Mouse (Mus musculus) lung, adult 18-20 months (tissue): ENCODE results near the gene Syk.
A peak's percentile ranks its signal among the peaks of the same experiment; 100 is the strongest.

ENCODE experiments used
- DNase-seq, 2 experiments: peaks; one replicate each; pipeline ENCODE4 v3.0.0; 2022; ENCODE audit warnings: mixed read lengths in 2 of 2

Syk gene

DNA sequence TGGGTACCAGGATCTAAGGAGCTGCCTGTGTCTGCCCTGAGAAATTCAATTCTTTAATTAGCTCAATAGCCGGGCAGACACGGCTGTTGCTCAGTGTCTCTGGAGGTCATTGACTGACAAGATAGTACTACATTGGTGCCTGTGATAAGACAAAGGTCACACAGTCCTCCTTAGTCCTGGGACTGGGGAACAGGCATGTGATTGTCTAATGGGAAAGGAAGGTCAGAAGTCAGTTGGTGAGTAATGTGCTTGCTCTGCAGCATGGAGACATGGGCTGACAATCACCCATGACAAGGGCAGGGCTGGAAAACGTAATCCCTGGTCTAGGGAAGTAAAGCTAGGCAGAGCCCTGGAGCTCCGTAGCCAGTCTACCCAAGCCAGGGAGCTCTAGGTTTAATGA is 19.8 kb downstream of the Syk start:
- no peak for DNase-seq

DNA sequence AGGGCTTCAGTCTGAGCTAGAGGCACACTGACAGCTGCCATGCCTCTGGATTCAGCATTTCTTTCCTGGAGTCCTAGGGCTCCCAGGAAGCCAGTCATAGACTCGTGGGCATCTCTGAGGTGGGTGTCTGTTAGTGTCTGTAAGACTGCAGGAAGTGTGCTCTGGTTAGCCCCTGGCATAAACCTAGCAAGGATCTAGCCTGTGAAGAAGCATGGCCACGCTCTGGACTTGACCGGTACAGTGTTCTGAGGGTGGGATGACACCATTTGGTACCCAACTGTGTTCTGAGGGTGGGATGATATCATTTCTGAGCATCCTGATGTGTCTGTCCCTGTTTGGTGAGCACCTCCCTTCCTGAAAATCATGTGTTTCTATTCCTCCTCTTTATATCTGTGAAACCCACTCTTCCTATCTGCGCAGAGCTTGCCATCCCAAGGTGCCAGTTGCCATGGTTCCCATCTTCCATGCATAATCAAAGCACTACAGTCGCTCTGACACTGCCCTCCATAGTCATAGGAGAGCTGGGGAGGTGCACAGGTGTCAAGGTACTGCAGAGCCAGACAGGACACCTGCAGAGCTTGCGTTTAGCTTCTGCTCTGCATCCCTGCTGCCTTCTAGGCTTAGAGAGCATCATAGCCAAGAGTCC is 20.9 kb downstream of the Syk start:
- DNase-seq = no peak

DNA sequence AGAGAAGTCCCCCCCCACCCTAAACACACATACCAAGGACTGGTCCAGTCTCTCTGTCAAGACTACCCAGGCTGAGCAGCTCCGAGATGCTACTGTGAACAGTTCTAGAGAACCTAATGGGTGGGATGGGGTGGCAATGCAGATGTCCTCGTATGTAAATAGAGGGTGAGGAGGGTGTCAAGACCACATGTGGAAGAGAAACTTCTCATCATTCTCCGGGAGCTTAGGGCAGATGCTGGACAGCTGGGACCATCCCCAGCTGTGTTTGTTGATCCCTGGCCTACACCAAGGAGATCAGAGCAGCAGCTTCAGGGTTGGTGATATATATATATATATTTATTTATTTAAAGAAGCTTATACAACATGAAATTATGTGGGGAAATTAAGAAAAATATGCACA is 22.0 kb downstream of the Syk start:
- DNase-seq = no peak

DNA sequence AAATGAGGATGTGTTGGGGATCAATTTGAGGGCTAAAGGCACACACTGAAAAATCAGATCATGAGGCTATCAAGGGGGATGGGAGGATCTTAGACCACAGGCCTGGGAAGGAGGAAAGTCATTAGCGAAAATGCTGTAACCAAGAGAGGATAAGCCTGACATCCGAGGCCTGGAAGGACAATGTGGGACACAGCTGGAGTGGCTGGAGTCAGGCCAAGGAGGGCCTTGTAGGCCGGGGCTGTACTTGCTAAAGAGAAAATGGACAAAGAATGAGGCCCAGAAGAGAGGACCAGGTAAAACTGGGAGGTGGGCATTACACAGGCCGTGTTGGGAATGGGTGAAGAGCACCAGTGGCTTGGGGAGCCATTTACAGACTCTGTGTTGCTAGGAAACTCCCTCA is 22.9 kb downstream of the Syk start:
- no peak for DNase-seq

DNA sequence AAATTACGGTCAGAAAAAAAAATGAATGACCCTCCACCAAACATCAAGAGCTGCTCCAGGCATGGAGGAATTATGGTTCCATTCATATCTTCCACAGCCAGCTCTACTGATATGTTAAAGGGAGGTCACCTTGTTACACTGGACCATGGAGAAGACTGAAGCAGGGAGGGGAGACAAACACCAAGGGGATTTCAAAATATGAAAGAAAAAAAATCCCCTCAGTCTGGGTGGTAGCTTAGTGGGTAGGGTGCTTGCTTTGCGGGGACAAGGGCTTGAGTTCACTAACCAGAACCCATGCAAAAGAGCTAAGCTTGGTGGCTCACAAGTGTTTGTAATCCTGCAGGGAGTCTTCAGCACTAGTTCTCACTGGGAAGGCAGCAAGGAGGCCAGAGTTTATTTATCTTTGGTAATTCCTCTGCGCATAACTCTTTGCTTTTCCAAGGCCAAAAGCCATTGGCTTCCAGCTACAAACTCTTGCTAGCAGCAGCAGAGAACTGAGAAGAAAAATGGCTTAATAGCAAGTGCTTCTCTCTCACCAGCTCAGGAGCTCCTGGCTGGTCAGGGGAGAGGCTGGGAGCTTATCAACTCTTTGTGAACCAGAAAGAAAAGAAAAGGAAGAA is 23.8 kb downstream of the Syk start:
- DNase-seq = no peak

DNA sequence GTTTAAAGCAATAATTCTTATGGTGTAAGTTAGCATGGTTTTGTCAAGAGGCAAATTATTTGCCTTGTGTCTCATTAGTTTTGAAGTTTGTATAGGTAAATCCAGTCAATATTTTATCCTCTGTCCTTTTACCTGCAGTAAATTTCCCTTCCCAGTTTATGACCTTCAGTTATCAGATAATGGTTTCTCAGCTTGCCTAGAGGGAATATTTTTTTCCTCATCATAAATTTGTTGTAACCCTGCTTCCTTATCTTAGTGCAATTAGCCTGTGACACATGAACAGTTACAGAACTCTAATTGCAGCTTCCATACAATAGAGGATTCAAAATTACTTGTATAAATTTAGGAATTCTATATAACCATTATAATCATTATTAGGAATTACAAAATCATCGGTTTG is 25.0 kb downstream of the Syk start:
- no peak for DNase-seq

DNA sequence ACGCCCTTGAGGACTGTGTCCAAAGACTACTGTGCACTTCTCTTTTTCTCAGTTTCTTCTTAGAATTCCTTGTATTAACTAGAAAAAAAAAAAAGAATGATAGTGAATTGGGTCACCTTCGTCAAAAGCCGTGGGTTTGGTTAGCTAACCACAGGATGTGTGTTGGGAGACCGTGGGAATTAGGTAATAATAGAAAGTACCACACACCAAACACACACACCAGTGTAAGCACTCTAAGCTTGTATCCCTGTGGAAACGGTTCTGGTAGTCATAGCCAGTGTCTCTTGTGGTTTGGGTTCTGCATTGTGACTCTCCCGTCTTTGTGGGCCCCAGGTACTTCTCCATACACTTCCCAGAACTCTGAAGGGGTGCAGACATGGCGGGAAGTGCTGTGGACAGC is 27.5 kb downstream of the Syk start:
- DNase-seq = no peak

DNA sequence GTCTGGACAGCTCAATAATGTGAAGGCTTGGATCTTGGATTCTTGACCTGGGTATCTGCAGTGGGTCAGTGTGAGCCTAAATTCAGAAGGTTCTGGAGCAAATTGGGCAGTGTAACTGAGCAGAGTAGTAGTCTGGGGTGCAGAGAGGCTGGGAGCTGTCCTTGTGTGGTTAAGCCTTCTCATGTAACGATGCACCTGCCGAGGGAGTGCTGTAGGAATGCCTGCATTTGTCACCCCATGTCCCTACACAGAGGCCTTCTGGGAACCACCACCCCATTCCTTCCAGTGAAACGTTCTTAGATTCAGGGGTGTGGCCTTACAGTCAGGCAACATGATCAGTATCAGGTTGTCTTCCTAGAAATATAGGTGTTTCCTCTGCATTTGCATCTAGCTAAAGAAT is 30.3 kb downstream of the Syk start:
- DNase-seq = no peak

DNA sequence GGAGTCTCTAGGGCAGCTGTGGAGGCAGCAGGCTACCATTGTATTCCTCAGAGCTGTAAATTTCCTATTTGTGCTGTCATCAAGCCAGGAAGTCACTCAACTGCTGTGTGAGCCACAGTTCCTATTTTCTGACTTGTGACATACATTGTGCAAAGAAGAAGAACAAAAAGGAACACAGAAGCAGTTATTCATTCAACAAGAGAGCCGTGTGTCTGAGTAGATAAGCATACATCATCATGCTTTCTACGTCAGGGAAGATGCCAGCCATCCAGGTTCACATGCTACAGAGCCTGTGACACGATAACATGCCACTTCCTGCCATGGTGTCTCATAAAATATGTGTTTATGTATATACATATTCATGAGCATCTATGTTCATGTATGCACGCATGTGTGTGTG is 32.1 kb downstream of the Syk start:
- DNase-seq = no peak

DNA sequence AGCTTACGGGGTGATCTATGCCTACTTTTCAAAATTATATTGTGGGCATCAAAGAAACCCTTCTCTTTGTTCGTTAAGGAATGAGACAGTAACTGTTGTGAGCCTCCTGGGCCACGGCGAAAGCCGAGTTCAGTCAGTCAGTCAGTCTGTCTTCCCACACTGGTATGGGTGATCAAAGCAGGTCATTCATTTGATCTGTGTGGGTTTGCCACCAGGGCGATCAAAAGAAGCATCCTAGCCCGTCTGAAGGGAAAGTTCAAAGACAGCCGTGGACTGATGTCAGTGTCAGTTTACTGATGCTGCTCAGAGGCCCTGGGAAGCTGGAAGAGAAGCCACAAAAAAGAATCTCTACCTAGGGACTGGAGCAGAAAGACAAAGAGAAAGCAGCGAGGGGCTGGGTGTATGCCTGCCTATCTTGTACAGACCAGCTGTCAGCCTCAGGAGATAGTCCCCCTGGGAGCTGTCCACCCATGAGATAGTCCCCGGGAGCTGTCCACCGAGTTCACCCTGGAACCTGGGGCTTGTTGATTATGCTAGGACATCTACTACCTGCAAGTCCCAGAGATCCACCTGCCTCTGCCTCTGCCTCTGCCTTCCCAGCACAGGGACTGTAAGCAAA is 34.2 kb downstream of the Syk start:
- DNase-seq = no peak

DNA sequence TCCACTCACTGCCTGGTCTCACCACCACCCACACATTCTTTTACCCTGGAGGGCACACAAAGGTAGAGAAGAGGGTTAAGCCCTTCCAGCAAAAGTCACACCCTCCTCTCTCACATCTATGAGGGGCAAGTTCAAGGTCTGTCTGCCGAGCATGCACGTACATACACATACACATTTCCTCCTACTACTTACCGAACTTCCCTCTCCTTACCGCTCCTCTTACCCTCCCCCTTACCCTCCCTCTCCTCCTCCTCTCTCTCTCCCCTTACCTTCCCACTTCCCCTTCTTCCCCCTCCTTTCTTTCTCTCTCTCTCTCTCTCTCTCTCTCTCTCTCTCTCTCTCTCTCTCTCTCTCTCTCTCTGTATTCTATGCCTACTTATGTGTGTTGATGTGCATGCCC is 35.6 kb downstream of the Syk start:
- no peak for DNase-seq

DNA sequence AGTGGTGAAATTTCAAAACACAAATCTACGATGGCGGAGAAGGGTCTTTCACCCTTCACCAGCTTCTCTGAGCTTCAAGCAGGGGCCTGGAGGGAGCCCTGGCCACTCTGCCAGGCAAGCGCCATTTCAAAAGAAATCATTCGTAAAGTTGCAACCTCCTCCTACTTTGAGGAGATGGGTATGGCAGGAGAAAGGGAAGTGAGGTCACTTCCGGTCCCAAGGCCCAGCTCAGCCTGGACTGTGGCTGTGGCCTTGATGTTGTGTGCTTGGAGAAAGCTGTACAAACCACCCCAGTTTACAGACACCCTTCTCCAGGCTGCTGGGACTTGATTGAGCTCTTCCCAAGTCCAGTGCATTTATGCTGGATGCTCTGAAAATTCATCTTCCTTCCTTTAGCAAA is 36.5 kb downstream of the Syk start:
- DNase-seq = no peak

DNA sequence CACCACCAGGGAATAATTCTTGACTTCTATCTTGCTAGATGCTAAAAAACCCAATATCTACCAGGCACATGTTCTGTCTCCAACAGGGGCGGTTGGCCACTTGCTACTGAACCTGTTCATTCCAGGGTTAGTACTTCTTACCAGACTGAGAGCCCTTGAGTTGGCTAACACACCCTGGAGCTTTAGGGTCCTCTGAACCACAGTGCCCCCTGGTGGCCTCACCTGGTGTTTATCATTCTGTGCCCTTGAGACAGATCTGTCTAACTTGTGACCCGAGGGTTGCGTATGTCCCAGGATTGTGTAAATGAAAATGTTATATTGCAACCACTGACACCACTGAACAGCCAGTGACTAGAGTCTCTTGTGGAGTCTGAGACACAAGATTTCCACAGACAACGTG is 41.1 kb downstream of the Syk start:
- peak; percentile 71 to 75 for DNase-seq

DNA sequence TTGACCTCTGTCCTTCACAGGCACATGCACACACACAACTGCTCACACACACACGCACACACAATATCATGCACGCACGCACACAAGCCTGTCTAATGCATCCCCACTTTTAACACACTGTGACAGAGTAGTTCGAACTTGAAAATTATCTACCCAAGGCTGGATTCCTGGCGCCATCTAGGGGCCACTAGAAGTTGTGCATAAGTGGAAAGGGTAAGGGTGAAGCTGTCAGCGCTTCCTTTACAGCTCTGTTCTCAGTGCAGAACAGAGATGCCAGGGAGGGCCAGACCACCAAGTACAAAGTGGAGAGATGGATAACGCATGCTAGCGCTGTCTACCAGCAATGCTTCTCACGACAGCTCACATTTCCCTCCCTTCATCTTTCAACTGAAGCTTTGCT is 45.6 kb downstream of the Syk start:
- DNase-seq = no peak

DNA sequence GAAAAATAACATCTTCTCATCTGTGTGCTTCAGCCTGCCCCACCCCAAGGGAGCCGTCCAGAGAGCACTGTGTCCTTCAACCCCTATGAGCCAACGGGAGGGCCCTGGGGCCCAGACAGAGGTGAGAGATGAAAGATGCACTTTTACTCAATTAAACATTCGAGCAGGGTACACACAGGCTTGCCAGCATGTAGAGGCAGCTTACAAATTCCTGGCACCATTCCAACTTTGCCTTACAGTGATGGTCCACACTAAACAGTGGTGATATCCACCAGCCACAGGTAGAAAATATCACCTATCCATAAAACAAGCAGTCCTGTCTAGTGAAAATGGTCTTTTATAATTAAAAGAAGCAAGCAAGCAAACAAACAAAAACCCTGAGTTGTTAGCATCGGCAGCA is 48.7 kb downstream of the Syk start:
- no peak for DNase-seq

DNA sequence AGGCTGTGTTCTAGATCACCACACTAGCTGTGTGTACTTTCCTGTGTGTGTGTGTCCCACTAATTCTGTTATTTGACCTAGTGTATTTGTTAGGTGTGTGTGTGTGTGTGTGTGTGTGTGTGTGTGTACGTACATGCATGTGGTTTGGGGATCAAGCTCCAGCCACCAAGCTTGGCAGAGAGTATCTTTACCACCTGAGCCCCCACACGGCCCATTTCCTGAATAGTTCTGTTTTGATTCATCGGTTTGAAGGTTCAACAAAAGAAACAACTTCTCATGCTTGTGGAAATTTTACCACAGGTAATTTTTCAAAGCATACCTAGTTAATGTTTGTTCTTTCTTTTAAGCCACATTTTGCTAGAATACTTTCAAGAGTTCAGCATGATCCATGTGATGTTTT is 52.5 kb downstream of the Syk start:
- no peak for DNase-seq

DNA sequence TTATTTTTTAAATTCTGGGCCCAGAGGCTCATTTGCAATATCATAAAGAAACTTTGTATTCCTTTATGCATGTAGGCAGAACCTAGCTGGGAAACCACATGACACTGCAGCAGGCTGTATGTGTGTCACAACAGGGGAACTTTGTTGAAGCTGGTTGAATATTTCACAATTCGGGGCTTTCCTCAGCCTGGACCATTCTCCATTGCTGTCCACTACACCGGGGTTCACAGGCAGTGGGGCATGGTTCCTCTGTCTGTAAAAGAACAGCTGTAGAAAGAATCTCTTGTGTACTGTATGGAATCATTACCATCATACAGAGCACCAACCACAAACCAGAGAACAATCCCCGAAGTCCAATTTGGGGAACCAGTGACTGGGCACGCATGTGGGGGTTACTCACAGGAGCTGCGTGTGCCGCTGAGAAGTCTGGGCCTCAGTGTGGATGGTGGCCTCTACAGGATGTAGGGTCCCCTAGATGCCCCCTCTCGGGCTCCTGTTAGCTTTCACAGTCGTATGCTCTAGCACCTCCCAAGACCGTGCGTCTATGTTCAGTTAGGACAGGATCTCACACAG is 53.3 kb downstream of the Syk start:
- DNase-seq = peak in 1 of 2 experiments; percentile 21

DNA sequence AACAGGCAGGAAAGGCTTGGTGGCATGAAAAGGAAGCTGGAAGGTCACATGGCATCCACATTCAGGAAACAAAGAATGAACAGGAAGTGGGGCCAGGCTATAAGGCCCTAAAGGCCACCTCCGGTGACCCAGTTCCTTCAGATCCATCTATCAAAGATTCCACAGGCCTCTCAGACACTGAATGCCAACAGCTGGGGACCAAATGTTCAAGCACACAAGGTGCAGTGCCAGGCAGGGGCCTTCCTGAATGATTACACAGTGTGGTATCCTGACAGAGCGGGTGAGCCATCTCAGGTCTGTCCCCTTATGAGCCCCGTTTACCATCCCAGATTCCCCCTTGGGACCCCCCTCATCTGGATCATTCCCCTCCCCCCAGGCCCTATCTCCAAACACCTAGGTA is 63.6 kb downstream of the Syk start:
- no peak for DNase-seq

DNA sequence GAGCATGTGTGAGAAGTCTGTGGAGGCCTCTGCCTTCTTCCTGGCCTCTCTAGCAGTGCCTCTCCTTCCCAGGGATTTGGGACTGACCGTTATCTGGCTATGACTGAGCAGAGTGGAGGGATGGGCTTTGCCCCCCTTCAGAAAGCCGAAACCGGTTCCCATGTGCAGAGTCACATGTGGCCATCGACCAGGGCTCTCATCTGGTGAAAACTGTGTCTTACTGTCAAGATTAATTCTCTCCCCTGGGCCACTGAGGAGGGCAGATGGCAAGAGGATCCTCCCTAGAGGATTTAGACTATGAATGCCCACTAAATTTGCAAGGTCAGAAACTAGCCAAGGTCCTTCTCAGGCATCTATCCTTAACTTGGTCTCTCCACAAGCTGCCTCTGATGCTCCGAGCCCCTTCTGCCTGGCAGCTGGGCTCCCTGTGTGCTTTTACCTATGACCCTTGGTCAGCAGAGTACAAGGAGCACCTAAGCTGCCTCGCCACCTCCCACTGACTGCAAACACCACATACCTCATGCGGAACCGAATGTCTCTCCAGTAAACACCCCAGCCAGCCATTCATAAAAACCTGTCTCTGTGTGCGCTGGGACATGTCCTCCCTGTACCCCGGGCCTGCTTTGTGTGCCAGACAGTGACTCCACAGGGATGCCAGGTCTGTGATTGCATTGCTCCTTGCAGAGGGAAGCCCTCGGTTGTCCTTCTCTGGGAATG is 65.2 kb downstream of the Syk start:
- DNase-seq = no peak

DNA sequence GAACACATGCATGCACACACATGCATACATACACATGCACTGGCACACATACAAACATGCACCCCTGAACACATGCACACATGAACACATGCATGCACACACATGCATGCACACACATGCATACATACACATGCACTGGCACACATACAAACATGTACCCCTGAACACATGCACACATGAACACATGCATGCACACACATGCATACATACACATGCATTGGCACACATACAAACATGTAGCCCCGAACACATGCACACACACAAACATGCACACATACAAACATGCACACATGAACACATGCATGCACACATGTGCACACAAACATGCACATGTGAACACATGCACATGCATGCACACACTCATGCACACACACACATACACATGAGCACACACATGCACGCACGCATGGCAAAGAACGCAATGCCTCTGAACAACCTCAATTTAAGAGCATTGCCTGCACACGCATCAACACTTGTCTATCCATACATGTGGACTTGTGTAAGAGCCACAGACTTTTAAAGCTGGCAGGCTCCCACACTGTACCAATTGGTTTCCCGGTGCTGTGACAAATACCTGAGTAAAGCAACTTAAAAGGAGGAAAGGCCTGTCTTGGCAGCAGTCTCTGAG is 66.9 kb downstream of the Syk start:
- no peak for DNase-seq

DNA sequence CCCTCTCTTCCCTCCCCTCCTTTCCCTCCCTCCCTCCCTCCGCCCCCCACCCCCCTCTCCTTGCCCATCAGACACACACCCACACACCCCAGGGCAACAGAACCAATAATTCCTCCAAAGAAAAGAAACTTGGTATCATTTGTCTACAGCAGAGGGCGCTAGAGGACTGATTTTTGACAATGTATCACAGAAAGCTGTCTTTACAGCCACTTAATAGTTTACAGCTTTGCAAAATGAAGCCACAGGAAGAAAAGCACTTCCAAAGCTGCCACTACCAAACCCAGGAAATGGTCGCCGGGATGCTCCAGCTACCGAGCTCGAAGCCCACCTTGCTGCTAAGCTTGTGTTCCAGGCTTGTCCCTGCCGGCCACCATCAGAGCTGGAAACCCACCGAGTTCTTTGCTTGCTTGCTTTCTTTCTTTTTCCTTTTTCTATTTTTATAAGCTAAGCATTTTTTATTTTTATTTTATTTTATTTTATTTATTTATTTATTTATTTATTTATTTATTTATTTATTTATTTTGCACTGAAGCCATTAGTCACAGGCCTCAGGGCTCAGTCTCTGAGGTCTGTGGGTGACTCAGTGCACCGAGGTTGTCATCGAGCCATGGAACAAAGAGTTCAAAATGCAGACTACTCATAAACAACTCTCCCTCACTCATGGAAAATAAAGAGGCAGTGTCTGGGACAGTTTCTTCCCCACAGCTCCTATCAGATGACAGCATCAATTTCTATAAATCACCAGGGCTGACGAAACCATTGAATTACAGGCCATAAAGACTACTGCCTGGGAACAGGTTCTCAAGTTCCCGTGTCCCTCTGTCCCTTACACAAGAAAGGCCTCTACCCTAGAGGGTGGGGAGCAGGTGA is 68.6 kb downstream of the Syk start:
- DNase-seq = peak in 1 of 2 experiments; percentile 19

DNA sequence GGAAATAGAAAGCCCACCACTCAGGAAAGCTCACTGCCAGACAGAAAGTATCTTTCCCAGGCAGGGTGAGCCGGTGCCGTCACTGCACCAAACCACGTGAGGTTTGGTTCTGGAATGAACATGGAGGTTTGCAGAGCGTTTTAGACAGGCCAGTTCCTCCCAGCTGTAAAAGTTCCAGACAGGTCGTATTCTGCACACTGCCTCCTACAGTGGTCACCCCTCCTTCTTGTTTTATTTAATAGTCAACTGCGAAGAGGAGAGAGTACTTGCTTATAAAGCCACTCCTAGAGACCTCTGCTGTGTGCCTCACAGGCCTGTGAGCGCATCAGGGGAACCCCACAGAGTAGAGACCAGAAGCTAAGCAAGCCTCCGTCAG is 69.3 kb downstream of the Syk start:
- DNase-seq = no peak
